Mouse (Mus musculus) E14TG2a.4 (cell line): ENCODE measurements around the gene Kank2.

Experiments
- CTCF ChIP-seq: conservative IDR thresholded peaks from 2 replicates; pipeline ENCODE4 v1.5.1; 2014; ENCODE audit warnings: low read length
- NANOG ChIP-seq: IDR thresholded peaks from 2 replicates; pipeline ENCODE4 v1.6.1; 2014; ENCODE audit warnings: borderline replicate concordance, low read length, mixed read lengths
- POU5F1 ChIP-seq: IDR thresholded peaks from 2 replicates; pipeline ENCODE4 v1.6.1; 2014; ENCODE audit warnings: low read length, borderline replicate concordance

DNA sequence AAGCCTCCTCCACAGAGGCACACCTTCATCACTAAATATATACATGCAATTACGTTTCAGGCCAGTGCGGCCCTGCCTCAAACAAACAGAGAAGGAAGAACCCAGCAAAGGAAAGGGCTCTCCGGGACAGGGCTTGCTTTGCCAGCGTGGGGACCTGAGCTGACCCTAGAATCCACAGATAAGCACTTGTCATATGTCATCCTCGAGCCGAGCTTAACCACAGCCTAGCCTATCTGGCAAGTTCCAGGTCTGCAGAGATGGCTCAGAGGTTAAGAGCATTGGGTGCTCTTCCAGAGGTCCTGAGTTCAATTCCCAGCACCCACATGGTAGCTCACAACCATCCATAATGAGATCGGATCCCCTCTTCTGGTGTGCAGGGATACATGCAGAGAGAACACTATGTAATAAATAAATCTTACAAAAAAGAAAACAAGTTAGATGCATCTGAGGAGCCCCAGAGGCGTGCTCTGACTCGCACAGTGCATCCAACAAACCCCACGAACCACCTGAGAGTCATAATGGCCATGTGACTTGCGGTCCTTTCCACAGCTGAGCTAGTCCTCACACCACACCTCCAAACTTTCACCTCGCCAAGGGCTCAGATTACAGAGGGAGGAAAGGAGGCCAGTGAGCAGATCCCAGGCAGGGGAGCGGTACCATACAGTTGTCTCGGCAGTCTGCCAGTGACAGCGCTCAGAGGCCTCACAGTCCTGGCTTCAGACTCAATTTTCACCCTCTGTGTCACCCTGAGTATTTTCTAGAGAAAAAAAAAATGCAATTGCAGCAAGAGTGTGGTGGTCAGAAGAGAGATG, 16.7 kb downstream of the Kank2 start:
- TF ChIP-seq CTCF (no peak), POU5F1 (no peak), NANOG (no peak)
